In the genomic region with DNA sequence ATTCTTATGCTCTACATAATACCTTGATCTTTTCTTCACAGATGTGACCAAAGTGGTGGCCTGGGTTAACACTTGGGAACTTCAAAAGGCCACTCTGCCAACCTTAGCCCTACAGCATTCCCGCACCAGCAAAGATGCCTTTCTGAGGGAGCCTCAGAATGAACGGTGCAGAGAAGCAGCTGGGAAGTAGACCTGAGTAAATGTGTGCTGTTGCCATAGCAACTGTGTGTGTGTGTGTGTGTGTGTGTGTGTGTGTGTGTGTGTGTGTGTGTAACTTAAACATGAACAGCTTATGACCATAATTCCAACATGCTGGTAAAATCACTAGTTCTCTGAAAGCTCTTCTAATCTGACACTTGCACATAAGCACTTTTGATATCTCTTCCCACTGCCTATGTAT, we compare ENCODE assay signal across 19 mouse cellular contexts. TPM values are rescaled to one million over a fixed set of nuclear protein-coding genes. Genes with fewer than 3 reads are reported as not detected.
DNase-seq lines count a peak whose midpoint lies in the region; ATAC-seq and TF ChIP-seq lines count a peak whose summit lies in the region.
"Had no signal": no experiment of that assay in that cellular context is flagged by ENCODE, and none has a peak within 500 bp of the region (broad histone marks: within the 10 kb centered on the region; RNA-seq: fewer than 3 reads in every experiment).

No protein-coding gene starts in this region.

- H3K4me2 ChIP-seq in forebrain, embryonic 15.5 days (replicated peaks) = no peak overlapping the region
- no peak overlapping the region for H3K4me2 ChIP-seq in forebrain, embryonic 11.5 days (ENCODE audit: low read depth, low read length, severe bottlenecking)
- no peak overlapping the region for H3K4me2 ChIP-seq in midbrain, embryonic 14.5 days (ENCODE audit: low read length)
- no peak overlapping the region for H3K4me2 ChIP-seq in forebrain, embryonic 16.5 days (ENCODE audit: low read length)
- H3K4me2 ChIP-seq in midbrain, postnatal 0 days (ENCODE audit: low read depth, low read length, poor library complexity, severe bottlenecking) = no peak overlapping the region
- H3K4me2 ChIP-seq: limb, embryonic 15.5 days had no signal

- no peak for DNase-seq in forebrain, embryonic 11.5 days (ENCODE audit: low spot score)
- DNase-seq in midbrain, embryonic 14.5 days = peak; percentile 73
- DNase-seq in midbrain, embryonic 10.5 days (ENCODE audit: low spot score) = no peak
- DNase-seq in midbrain, postnatal 0 days (ENCODE audit: low spot score) = peak; percentile 67
- DNase-seq in adipocyte (ENCODE audit: low spot score) = no peak
- no peak for DNase-seq in gastrocnemius, postnatal 4 days (ENCODE audit: low spot score in 2 of 2)
- DNase-seq: adrenal gland, adult 8-10 months; cerebellum, adult 11-12 months; gastrocnemius, adult 2 months; heart, adult 18-20 months; kidney, adult 8-10 months; kidney, postnatal 25 days; lung, postnatal 10 days had no signal

- no peaks in the 10 kb centered on the region for H3K4me1 ChIP-seq in forebrain, embryonic 15.5 days
- no peaks in the 10 kb centered on the region for H3K4me1 ChIP-seq in forebrain, embryonic 11.5 days (replicated peaks; ENCODE audit: control insufficient read depth, insufficient read depth, low read length)
- no peaks in the 10 kb centered on the region for H3K4me1 ChIP-seq in midbrain, embryonic 14.5 days (ENCODE audit: control insufficient read depth, insufficient read depth, low read length)
- no peaks in the 10 kb centered on the region for H3K4me1 ChIP-seq in midbrain, embryonic 10.5 days
- no peaks in the 10 kb centered on the region for H3K4me1 ChIP-seq in forebrain, embryonic 16.5 days (replicated peaks; ENCODE audit: control insufficient read depth, insufficient read depth, low read length)
- H3K4me1 ChIP-seq in midbrain, postnatal 0 days (ENCODE audit: insufficient read depth, low read length) = no peaks in the 10 kb centered on the region
- H3K4me1 ChIP-seq: limb, embryonic 15.5 days had no signal

- H3K9me3 ChIP-seq in forebrain, embryonic 15.5 days = no peaks in the 10 kb centered on the region
- H3K9me3 ChIP-seq in forebrain, embryonic 11.5 days (ENCODE audit: control insufficient read depth, low read length) = no peaks in the 10 kb centered on the region
- H3K9me3 ChIP-seq in midbrain, embryonic 14.5 days (ENCODE audit: control insufficient read depth, low read length) = no peaks in the 10 kb centered on the region
- H3K9me3 ChIP-seq in midbrain, embryonic 10.5 days (replicated peaks) = 0 out of 2 replicates have a peak, but pooled peaks cover 3% of the 10 kb centered on the region
- H3K9me3 ChIP-seq in forebrain, embryonic 16.5 days (ENCODE audit: control insufficient read depth, low read length) = no peaks in the 10 kb centered on the region
- H3K9me3 ChIP-seq in midbrain, postnatal 0 days (ENCODE audit: low read length) = no peaks in the 10 kb centered on the region
- H3K9me3 ChIP-seq: limb, embryonic 15.5 days had no signal

- 45% methylated on average over 2 of the region's 2 CpGs for WGBS in forebrain, embryonic 15.5 days
- 76% methylated on average over 2 of the region's 2 CpGs for WGBS in forebrain, embryonic 11.5 days
- 41% methylated on average over 2 of the region's 2 CpGs for WGBS in midbrain, embryonic 14.5 days
- WGBS in midbrain, embryonic 10.5 days = 76% methylated on average over 2 of the region's 2 CpGs
- 24% methylated on average over 2 of the region's 2 CpGs for WGBS in forebrain, embryonic 16.5 days
- WGBS in midbrain, postnatal 0 days = 24% methylated on average over 2 of the region's 2 CpGs

- H3K27me3 ChIP-seq in forebrain, embryonic 15.5 days = no peaks in the 10 kb centered on the region
- no peaks in the 10 kb centered on the region for H3K27me3 ChIP-seq in forebrain, embryonic 11.5 days (ENCODE audit: control insufficient read depth, insufficient read depth, low read length)
- no peaks in the 10 kb centered on the region for H3K27me3 ChIP-seq in midbrain, embryonic 14.5 days (ENCODE audit: control insufficient read depth, insufficient read depth, low read length)
- no peaks in the 10 kb centered on the region for H3K27me3 ChIP-seq in midbrain, embryonic 10.5 days (ENCODE audit: low read depth, poor library complexity, severe bottlenecking)
- H3K27me3 ChIP-seq in forebrain, embryonic 16.5 days (replicated peaks; ENCODE audit: control insufficient read depth, insufficient read depth, low read length) = no peaks in the 10 kb centered on the region
- H3K27me3 ChIP-seq in midbrain, postnatal 0 days (ENCODE audit: insufficient read depth, low read length) = no peaks in the 10 kb centered on the region
- H3K27me3 ChIP-seq: CH12.LX; limb, embryonic 15.5 days had no signal

- no peaks in the 10 kb centered on the region for H3K36me3 ChIP-seq in forebrain, embryonic 15.5 days
- no peaks in the 10 kb centered on the region for H3K36me3 ChIP-seq in forebrain, embryonic 11.5 days (ENCODE audit: control insufficient read depth, insufficient read depth, low read length)
- no peaks in the 10 kb centered on the region for H3K36me3 ChIP-seq in midbrain, embryonic 14.5 days (ENCODE audit: control insufficient read depth, insufficient read depth, low read length)
- H3K36me3 ChIP-seq in midbrain, embryonic 10.5 days = no peaks in the 10 kb centered on the region
- H3K36me3 ChIP-seq in forebrain, embryonic 16.5 days (ENCODE audit: control insufficient read depth, insufficient read depth) = no peaks in the 10 kb centered on the region
- H3K36me3 ChIP-seq in midbrain, postnatal 0 days (ENCODE audit: insufficient read depth, low read length) = no peaks in the 10 kb centered on the region
- H3K36me3 ChIP-seq: limb, embryonic 15.5 days had no signal

- H3K27ac ChIP-seq in forebrain, embryonic 15.5 days (replicated peaks) = no peak overlapping the region
- H3K27ac ChIP-seq in forebrain, embryonic 11.5 days (ENCODE audit: low read depth, low read length) = no peak overlapping the region
- H3K27ac ChIP-seq in midbrain, embryonic 14.5 days (replicated peaks; ENCODE audit: low read depth, low read length) = no peak overlapping the region
- H3K27ac ChIP-seq in midbrain, embryonic 10.5 days (replicated peaks) = no peak overlapping the region
- no peak overlapping the region for H3K27ac ChIP-seq in forebrain, embryonic 16.5 days (ENCODE audit: low read length)
- H3K27ac ChIP-seq in midbrain, postnatal 0 days (ENCODE audit: low read depth, low read length) = no peak overlapping the region
- H3K27ac ChIP-seq: gastrocnemius, adult 2 months; limb, embryonic 15.5 days had no signal

- 0 out of 2 replicates have a peak, but pooled peaks have one; percentile 41 for ATAC-seq in forebrain, embryonic 15.5 days (replicated peaks)
- no peak for ATAC-seq in forebrain, embryonic 11.5 days (replicated peaks; ENCODE audit: low FRiP score)
- no peak for ATAC-seq in midbrain, embryonic 14.5 days (ENCODE audit: low FRiP score, low TSS enrichment)
- peak; percentile 66 for ATAC-seq in forebrain, embryonic 16.5 days
- peak; percentile 89 for ATAC-seq in midbrain, postnatal 0 days (ENCODE audit: low FRiP score)

- no peak overlapping the region for H3K4me3 ChIP-seq in forebrain, embryonic 15.5 days
- H3K4me3 ChIP-seq in forebrain, embryonic 11.5 days (ENCODE audit: low read depth, low read length) = no peak overlapping the region
- no peak overlapping the region for H3K4me3 ChIP-seq in midbrain, embryonic 14.5 days (replicated peaks; ENCODE audit: low read depth, low read length)
- H3K4me3 ChIP-seq in midbrain, embryonic 10.5 days = no peak overlapping the region
- H3K4me3 ChIP-seq in forebrain, embryonic 16.5 days (replicated peaks; ENCODE audit: low read length) = no peak overlapping the region
- no peak overlapping the region for H3K4me3 ChIP-seq in midbrain, postnatal 0 days (ENCODE audit: low read depth, low read length)
- H3K4me3 ChIP-seq: erythroblast, embryonic 14.5 days; gastrocnemius, adult 2 months; limb, embryonic 15.5 days; myocyte had no signal

- no peak for TF ChIP-seq CTCF in midbrain, postnatal 0 days (IDR thresholded peaks at IDR 0.05)

- H3K9ac ChIP-seq in forebrain, embryonic 15.5 days (replicated peaks) = no peak overlapping the region
- no peak overlapping the region for H3K9ac ChIP-seq in forebrain, embryonic 11.5 days (ENCODE audit: low read length)
- H3K9ac ChIP-seq in midbrain, embryonic 14.5 days (replicated peaks; ENCODE audit: low read length) = no peak overlapping the region
- no peak overlapping the region for H3K9ac ChIP-seq in forebrain, embryonic 16.5 days (replicated peaks; ENCODE audit: low read depth, low read length)
- no peak overlapping the region for H3K9ac ChIP-seq in midbrain, postnatal 0 days (replicated peaks; ENCODE audit: low read length, poor library complexity, severe bottlenecking)
- H3K9ac ChIP-seq: limb, embryonic 15.5 days had no signal

RNA-seq across cellular contexts. Expression of a gene that starts 27.4 kb away (rescaled TPM):
- polyA plus RNA-seq in forebrain, embryonic 15.5 days (2015; fragmentation: Nextera tagmentation; extraction: Ambion mirVana) = 0.09 TPM in 1 of 2 replicates, not detected in the other
- 0.11 and 0.13 TPM in 2 replicates for polyA plus RNA-seq in forebrain, embryonic 11.5 days (2014; fragmentation: Nextera tagmentation; extraction: Ambion mirVana)
- polyA plus RNA-seq in midbrain, embryonic 14.5 days (2014; fragmentation: Nextera tagmentation; extraction: Ambion mirVana) = 0.07 and 0.14 TPM in 2 replicates
- polyA plus RNA-seq in midbrain, embryonic 10.5 days (2016; fragmentation: Nextera tagmentation; extraction: Ambion mirVana) = 0.41 and 0.81 TPM in 2 replicates
- polyA plus RNA-seq in forebrain, embryonic 16.5 days (2015; fragmentation: Nextera tagmentation; extraction: Ambion mirVana) = 0.10 and 0.12 TPM in 2 replicates
- total RNA-seq in midbrain, postnatal 0 days (2014; rRNA removed) = 0.47 and 0.93 TPM in 2 replicates
- polyA plus RNA-seq in midbrain, postnatal 0 days (2015; fragmentation: Nextera tagmentation; extraction: Ambion mirVana) = 0.22 and 0.26 TPM in 2 replicates
- total RNA-seq in gastrocnemius, postnatal 4 days (2021) = under 1 TPM; 0.29 to 0.36 TPM
- total RNA-seq: CH12.LX had no signal
- polyA plus RNA-seq: erythroblast, embryonic 14.5 days had no signal

Comparison
In these comparisons a context has a peak if more than half of its experiments do, and no peak if none do; other contexts are left out.
1. ATAC-seq: peak in forebrain, embryonic 15.5 days (single experiment), forebrain, embryonic 16.5 days (single experiment) and midbrain, postnatal 0 days (single experiment); none in forebrain, embryonic 11.5 days (single experiment) and midbrain, embryonic 14.5 days (single experiment).
2. DNase-seq: peak in midbrain, embryonic 14.5 days (single experiment) and midbrain, postnatal 0 days (single experiment); none in forebrain, embryonic 11.5 days (single experiment), midbrain, embryonic 10.5 days (single experiment), adipocyte (single experiment) and gastrocnemius, postnatal 4 days (0 of 2).